Mouse (Mus musculus): Measurements from ENCODE around the gene Cpox. TPM values are rescaled to one million over a fixed set of nuclear protein-coding genes. Genes with fewer than 3 reads are reported as not detected.

Gene Cpox
- 24.4 and 28.1 TPM in 2 replicates for polyA plus RNA-seq (2014; fragmentation: Nextera tagmentation; extraction: Ambion mirVana)

DNA sequence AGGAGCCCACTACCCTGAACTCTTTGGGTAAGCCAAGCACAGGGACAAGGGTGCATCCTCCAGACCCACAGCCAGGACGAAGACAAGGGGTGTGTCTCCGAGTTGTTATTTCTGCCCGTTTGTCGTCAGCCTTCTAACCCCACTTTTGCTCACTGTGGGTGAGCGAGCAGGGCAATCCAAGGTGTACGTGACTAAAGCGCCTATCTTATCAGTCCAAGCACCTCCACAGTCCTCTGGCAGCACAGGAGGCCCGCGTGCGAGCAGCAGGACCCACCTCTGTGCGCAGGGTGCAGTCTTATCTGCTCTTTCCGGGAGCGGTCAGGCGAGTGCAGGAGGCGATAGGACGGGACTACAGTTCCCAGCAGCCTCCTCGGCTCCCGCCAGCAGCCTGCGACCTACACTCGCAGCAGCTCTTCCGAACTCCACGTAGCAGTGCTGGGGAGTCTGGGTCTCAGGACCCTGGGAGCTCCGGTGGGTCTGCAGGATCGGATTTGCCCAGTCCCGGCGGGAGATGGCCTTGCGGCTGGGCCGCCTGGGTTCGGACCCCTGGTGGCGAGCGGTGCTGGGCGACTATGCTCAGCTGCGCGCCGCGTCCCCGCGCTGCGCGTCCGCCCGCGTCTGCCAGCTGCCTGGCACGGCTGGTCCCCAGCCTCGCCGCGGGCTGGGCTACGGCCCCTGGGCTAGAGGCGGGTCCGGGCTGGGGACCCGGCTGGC, at the start of gene Cpox:
Cpox (plus strand) TSS at position 376 of the 714 bp plus-strand sequence.
- H3K27me3 ChIP-seq (ENCODE audit: control insufficient read depth, insufficient read depth, low read length), result no peaks in the 10 kb centered on the region
- WGBS, result under 1% methylated on average over 50 of the region's 51 CpGs
- H3K9ac ChIP-seq (replicated peaks; ENCODE audit: low read depth, low read length), result peak within 1 kb of the TSS; percentile 77
- H3K4me2 ChIP-seq (replicated peaks; ENCODE audit: low read depth, low read length), result peak within 1 kb of the TSS; percentile 67
- H3K4me1 ChIP-seq (ENCODE audit: control insufficient read depth, insufficient read depth, low read length), result peaks cover 8% of the 10 kb centered on the region; the same call in 1 of the 2 replicates
- H3K9me3 ChIP-seq (ENCODE audit: control insufficient read depth, low read depth, low read length), result no peaks in the 10 kb centered on the region
- peak within 1 kb of the TSS; percentile 94 for H3K4me3 ChIP-seq (ENCODE audit: low read depth, low read length)
- peak within 1 kb of the TSS; percentile 86 for H3K27ac ChIP-seq (ENCODE audit: low read length)
- peak; percentile 99 for ATAC-seq (ENCODE audit: insufficient number of reproducible peaks, insufficient read depth, low FRiP score, low read depth)
- peaks cover 17% of the 10 kb centered on the region for H3K36me3 ChIP-seq (ENCODE audit: control insufficient read depth, insufficient read depth, low read length)

- H3K9me3 ChIP-seq (ENCODE audit: control insufficient read depth, low read depth, low read length), result no peaks in the 10 kb centered on the region
- H3K4me3 ChIP-seq (ENCODE audit: low read depth, low read length), result no peak overlapping the region
- no peaks in the 10 kb centered on the region for H3K36me3 ChIP-seq (ENCODE audit: control insufficient read depth, insufficient read depth, low read length)
- H3K27ac ChIP-seq (ENCODE audit: low read length), result no peak overlapping the region
- H3K9ac ChIP-seq (replicated peaks; ENCODE audit: low read depth, low read length), result no peak overlapping the region
- H3K27me3 ChIP-seq (ENCODE audit: control insufficient read depth, insufficient read depth, low read length), result no peaks in the 10 kb centered on the region
- WGBS, result 77% methylated on average over 3 of the region's 3 CpGs
- no peak for ATAC-seq (ENCODE audit: insufficient number of reproducible peaks, insufficient read depth, low FRiP score, low read depth)
- no peak overlapping the region for H3K4me2 ChIP-seq (replicated peaks; ENCODE audit: low read depth, low read length)
- no peaks in the 10 kb centered on the region for H3K4me1 ChIP-seq (ENCODE audit: control insufficient read depth, insufficient read depth, low read length)
Measured at GRCm38 (mm10) chr16:58622377-58622776, 47.7 kb upstream of the Cpox start.

DNA sequence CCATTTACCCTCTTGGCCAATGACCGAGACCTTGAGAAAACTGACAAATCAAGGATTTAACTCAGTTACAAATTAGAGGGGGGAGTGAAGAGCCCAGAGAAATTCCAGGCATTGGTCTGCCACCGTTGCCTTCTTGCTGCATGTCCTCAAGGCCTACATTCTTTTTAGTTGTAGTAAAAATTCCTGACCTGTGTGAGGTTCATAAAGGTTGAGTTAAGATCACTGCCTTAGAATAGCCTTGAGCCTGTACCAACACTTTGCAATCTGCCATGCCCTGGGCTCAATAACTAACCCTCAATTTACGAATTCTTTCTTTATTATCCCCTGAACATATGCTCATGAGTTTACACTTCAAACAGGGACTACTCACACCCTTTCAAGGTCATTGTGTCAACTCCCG, 47.0 kb upstream of the Cpox start:
- Histone ChIP-seq H3K4me3 (ENCODE audit: low read depth, low read length) (no peak overlapping the region), H3K27me3 (ENCODE audit: control insufficient read depth, insufficient read depth, low read length) (no peaks in the 10 kb centered on the region), H3K9ac (replicated peaks; ENCODE audit: low read depth, low read length) (no peak overlapping the region), H3K9me3 (ENCODE audit: control insufficient read depth, low read depth, low read length) (no peaks in the 10 kb centered on the region), H3K4me1 (ENCODE audit: control insufficient read depth, insufficient read depth, low read length) (no peaks in the 10 kb centered on the region), H3K36me3 (ENCODE audit: control insufficient read depth, insufficient read depth, low read length) (no peaks in the 10 kb centered on the region), H3K27ac (ENCODE audit: low read length) (no peak overlapping the region), H3K4me2 (replicated peaks; ENCODE audit: low read depth, low read length) (no peak overlapping the region)
- WGBS, result 64% methylated on average over 4 of the region's 4 CpGs
- ATAC-seq (ENCODE audit: insufficient number of reproducible peaks, insufficient read depth, low FRiP score, low read depth), result no peak

- no peak overlapping the region for H3K9ac ChIP-seq (replicated peaks; ENCODE audit: low read depth, low read length)
- H3K4me1 ChIP-seq (ENCODE audit: control insufficient read depth, insufficient read depth, low read length), result no peaks in the 10 kb centered on the region
- ATAC-seq (ENCODE audit: insufficient number of reproducible peaks, insufficient read depth, low FRiP score, low read depth), result no peak
- H3K4me2 ChIP-seq (replicated peaks; ENCODE audit: low read depth, low read length), result no peak overlapping the region
- H3K36me3 ChIP-seq (ENCODE audit: control insufficient read depth, insufficient read depth, low read length), result no peaks in the 10 kb centered on the region
- 88% methylated on average over 6 of the region's 6 CpGs for WGBS
- H3K9me3 ChIP-seq (ENCODE audit: control insufficient read depth, low read depth, low read length), result no peaks in the 10 kb centered on the region
- no peaks in the 10 kb centered on the region for H3K27me3 ChIP-seq (ENCODE audit: control insufficient read depth, insufficient read depth, low read length)
- H3K4me3 ChIP-seq (ENCODE audit: low read depth, low read length), result no peak overlapping the region
- no peak overlapping the region for H3K27ac ChIP-seq (ENCODE audit: low read length)
Measured at GRCm38 (mm10) chr16:58623944-58624343, 46.1 kb upstream of the Cpox start.

- H3K4me3 ChIP-seq (ENCODE audit: low read depth, low read length), result no peak overlapping the region
- no peak overlapping the region for H3K9ac ChIP-seq (replicated peaks; ENCODE audit: low read depth, low read length)
- H3K36me3 ChIP-seq (ENCODE audit: control insufficient read depth, insufficient read depth, low read length), result no peaks in the 10 kb centered on the region
- no peak overlapping the region for H3K4me2 ChIP-seq (replicated peaks; ENCODE audit: low read depth, low read length)
- H3K4me1 ChIP-seq (ENCODE audit: control insufficient read depth, insufficient read depth, low read length), result no peaks in the 10 kb centered on the region
- WGBS, result 85% methylated on average over 4 of the region's 4 CpGs
- H3K27me3 ChIP-seq (ENCODE audit: control insufficient read depth, insufficient read depth, low read length), result no peaks in the 10 kb centered on the region
- ATAC-seq (ENCODE audit: insufficient number of reproducible peaks, insufficient read depth, low FRiP score, low read depth), result no peak
- no peaks in the 10 kb centered on the region for H3K9me3 ChIP-seq (ENCODE audit: control insufficient read depth, low read depth, low read length)
- no peak overlapping the region for H3K27ac ChIP-seq (ENCODE audit: low read length)
Measured at GRCm38 (mm10) chr16:58627597-58628335, 42.3 kb upstream of the Cpox start.

DNA sequence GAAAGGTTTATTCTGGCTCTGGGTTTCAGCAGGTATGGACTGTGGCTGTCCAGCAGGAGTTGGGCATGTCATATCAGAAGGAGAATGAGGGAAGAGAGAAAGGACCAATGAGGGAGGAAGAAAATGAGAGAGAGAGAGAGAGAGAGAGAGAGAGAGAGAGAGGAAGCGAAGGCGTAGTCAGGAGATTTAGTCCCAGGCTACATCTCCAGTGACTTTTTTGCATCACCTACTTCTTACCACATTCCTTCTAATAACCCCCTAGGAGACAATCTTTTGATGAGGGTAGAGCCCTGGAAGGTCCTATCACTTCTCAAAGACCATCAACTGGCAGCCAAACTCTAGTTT, 41.8 kb upstream of the Cpox start:
- Histone ChIP-seq H3K9me3 (ENCODE audit: control insufficient read depth, low read depth, low read length) (no peaks in the 10 kb centered on the region), H3K4me1 (ENCODE audit: control insufficient read depth, insufficient read depth, low read length) (no peaks in the 10 kb centered on the region), H3K27me3 (ENCODE audit: control insufficient read depth, insufficient read depth, low read length) (no peaks in the 10 kb centered on the region), H3K4me2 (replicated peaks; ENCODE audit: low read depth, low read length) (no peak overlapping the region), H3K27ac (ENCODE audit: low read length) (no peak overlapping the region), H3K4me3 (ENCODE audit: low read depth, low read length) (no peak overlapping the region), H3K36me3 (ENCODE audit: control insufficient read depth, insufficient read depth, low read length) (no peaks in the 10 kb centered on the region), H3K9ac (replicated peaks; ENCODE audit: low read depth, low read length) (no peak overlapping the region)
- 100% methylated on average over 2 of the region's 2 CpGs for WGBS
- ATAC-seq (ENCODE audit: insufficient number of reproducible peaks, insufficient read depth, low FRiP score, low read depth), result no peak

DNA sequence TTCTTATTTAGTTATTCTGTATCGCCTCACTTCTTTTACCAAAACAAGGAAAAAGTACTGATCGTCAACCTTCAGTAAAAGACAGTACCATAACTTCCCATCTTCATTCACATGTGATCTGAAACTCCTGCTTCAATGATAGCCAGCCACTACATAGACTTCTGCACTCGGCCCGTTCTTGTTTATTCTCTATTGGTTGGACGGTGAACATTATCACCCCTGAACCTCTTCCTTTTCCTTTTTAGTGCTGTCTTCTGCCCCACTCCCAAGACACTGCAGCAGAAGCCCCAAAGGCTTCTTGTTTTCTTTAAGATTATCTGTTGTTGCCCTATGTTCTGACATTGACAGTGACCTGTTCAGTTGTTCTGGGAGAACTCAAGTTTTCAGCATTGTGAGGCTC, 41.1 kb upstream of the Cpox start:
- Histone ChIP-seq H3K9ac (replicated peaks; ENCODE audit: low read depth, low read length) (no peak overlapping the region), H3K9me3 (ENCODE audit: control insufficient read depth, low read depth, low read length) (no peaks in the 10 kb centered on the region), H3K36me3 (ENCODE audit: control insufficient read depth, insufficient read depth, low read length) (no peaks in the 10 kb centered on the region), H3K27ac (ENCODE audit: low read length) (no peak overlapping the region), H3K4me1 (ENCODE audit: control insufficient read depth, insufficient read depth, low read length) (no peaks in the 10 kb centered on the region), H3K4me2 (replicated peaks; ENCODE audit: low read depth, low read length) (no peak overlapping the region), H3K4me3 (ENCODE audit: low read depth, low read length) (no peak overlapping the region), H3K27me3 (ENCODE audit: control insufficient read depth, insufficient read depth, low read length) (no peaks in the 10 kb centered on the region)
- WGBS, result 92% methylated on average over 5 of the region's 5 CpGs
- no peak for ATAC-seq (ENCODE audit: insufficient number of reproducible peaks, insufficient read depth, low FRiP score, low read depth)

- H3K9ac ChIP-seq (replicated peaks; ENCODE audit: low read depth, low read length), result no peak overlapping the region
- no peak overlapping the region for H3K4me3 ChIP-seq (ENCODE audit: low read depth, low read length)
- 70% methylated on average over 2 of the region's 2 CpGs for WGBS
- no peaks in the 10 kb centered on the region for H3K9me3 ChIP-seq (ENCODE audit: control insufficient read depth, low read depth, low read length)
- H3K36me3 ChIP-seq (ENCODE audit: control insufficient read depth, insufficient read depth, low read length), result no peaks in the 10 kb centered on the region
- H3K4me2 ChIP-seq (replicated peaks; ENCODE audit: low read depth, low read length), result no peak overlapping the region
- H3K4me1 ChIP-seq (ENCODE audit: control insufficient read depth, insufficient read depth, low read length), result no peaks in the 10 kb centered on the region
- no peak for ATAC-seq (ENCODE audit: insufficient number of reproducible peaks, insufficient read depth, low FRiP score, low read depth)
- H3K27ac ChIP-seq (ENCODE audit: low read length), result no peak overlapping the region
- no peaks in the 10 kb centered on the region for H3K27me3 ChIP-seq (ENCODE audit: control insufficient read depth, insufficient read depth, low read length)
Measured at GRCm38 (mm10) chr16:58629736-58630135, 40.4 kb upstream of the Cpox start.

Measured in stomach, embryonic 14.5 days (tissue).